Mouse (Mus musculus) myocyte (in vitro differentiated cells): ENCODE measurements around the gene Cda. TPM values are rescaled to one million over a fixed set of nuclear protein-coding genes. Genes with fewer than 3 reads are reported as not detected.
"Not testable (repeated sequence)": the region's sequence is repeated elsewhere in the genome, so short reads cannot be mapped to it uniquely, and the experiment has no call there.

Source experiments
- H3K27me3 ChIP-seq: one replicate; pipeline ENCODE4 v1.6.1; 2011; ENCODE audit not compliant: control insufficient read depth, insufficient read depth, insufficient read length
- H3K36me3 ChIP-seq: one replicate; pipeline ENCODE4 v1.6.1; 2011; ENCODE audit not compliant: control insufficient read depth, insufficient read depth
- H3K4me2 ChIP-seq: one replicate; pipeline ENCODE4 v1.6.1; 2011; ENCODE audit warnings: low read depth, control low read depth
- H3K4me3 ChIP-seq: one replicate; pipeline ENCODE4 v1.5.1; 2011; ENCODE audit warnings: mild to moderate bottlenecking, control low read depth, moderate library complexity
- H3K79me2 ChIP-seq: one replicate; pipeline ENCODE4 v1.6.1; 2011; ENCODE audit not compliant: control insufficient read depth, insufficient read depth
- H3ac ChIP-seq: one replicate; pipeline ENCODE4 v1.6.1; 2011; ENCODE audit not compliant: control insufficient read depth, insufficient read length
- CEBPB ChIP-seq: IDR thresholded peaks from 2 replicates; pipeline ENCODE4 v1.6.1; 2011; ENCODE audit warnings: mild to moderate bottlenecking, moderate library complexity; ENCODE audit not compliant: poor library complexity, insufficient read depth, severe bottlenecking
- E2F4 ChIP-seq: IDR thresholded peaks from one replicate; pipeline ENCODE4 v1.6.1; 2011; ENCODE audit warnings: mild to moderate bottlenecking, control low read depth, moderate library complexity; ENCODE audit not compliant: insufficient read depth
- MAX ChIP-seq: IDR thresholded peaks from one replicate; pipeline ENCODE4 v1.6.1; 2011; ENCODE audit warnings: low read depth, mild to moderate bottlenecking, control low read depth
- MYOD1 ChIP-seq, 3 experiments: IDR thresholded peaks; one replicate each; pipeline ENCODE4 v1.6.1; 2011; ENCODE audit warnings: control low read depth in 2 of 3, low read depth in 2 of 3, mild to moderate bottlenecking in 2 of 3, moderate library complexity in 1 of 3; ENCODE audit not compliant: insufficient read length in 2 of 3, control insufficient read depth in 1 of 3
- MYOG ChIP-seq, 3 experiments: IDR thresholded peaks; one replicate each; pipeline ENCODE4 v1.6.1; 2011; ENCODE audit warnings: control low read depth in 2 of 3, low read depth in 2 of 3, mild to moderate bottlenecking in 2 of 3; ENCODE audit not compliant: insufficient read length in 2 of 3, control insufficient read depth in 1 of 3, insufficient read depth in 1 of 3
- POLR2A ChIP-seq: IDR thresholded peaks from one replicate; pipeline ENCODE4 v1.6.1; 2011; ENCODE audit warnings: low read depth, mild to moderate bottlenecking, control low read depth, moderate library complexity; ENCODE audit not compliant: insufficient read length
- POLR2AphosphoS2 ChIP-seq: IDR thresholded peaks from one replicate; pipeline ENCODE4 v1.6.1; 2011; ENCODE audit warnings: low read depth, control low read depth; ENCODE audit not compliant: insufficient read length
- REST ChIP-seq: IDR thresholded peaks from one replicate; pipeline ENCODE4 v1.6.1; 2011; ENCODE audit warnings: mild to moderate bottlenecking, control low read depth, moderate library complexity; ENCODE audit not compliant: insufficient read depth, insufficient read length
- SRF ChIP-seq: IDR thresholded peaks from one replicate; pipeline ENCODE4 v1.6.1; 2011; ENCODE audit warnings: low read depth; ENCODE audit not compliant: control insufficient read depth, insufficient read length
- TCF12 ChIP-seq: IDR thresholded peaks from one replicate; pipeline ENCODE4 v1.6.1; 2011; ENCODE audit warnings: mild to moderate bottlenecking, control low read depth; ENCODE audit not compliant: poor library complexity, insufficient read depth, severe bottlenecking
- TCF3 ChIP-seq: IDR thresholded peaks from one replicate; pipeline ENCODE4 v1.6.1; 2011; ENCODE audit warnings: low read depth, control low read depth; ENCODE audit not compliant: insufficient read length
- USF1 ChIP-seq: IDR thresholded peaks from one replicate; pipeline ENCODE4 v1.6.1; 2011; ENCODE audit warnings: low read depth, mild to moderate bottlenecking, control low read depth, moderate library complexity
- polyA plus RNA-seq: library from polyadenylated mRNA; unstranded; fragments of >200 nt; fragmentation: generic; extraction: Trizol; gene quantifications from one replicate; pipeline ENCODE4 v1.2.1, GENCODE M21; 2012; ENCODE audit warnings: missing spikeins

The Cda gene
- polyA plus RNA-seq, 1 experiment, result 6.0 TPM

DNA sequence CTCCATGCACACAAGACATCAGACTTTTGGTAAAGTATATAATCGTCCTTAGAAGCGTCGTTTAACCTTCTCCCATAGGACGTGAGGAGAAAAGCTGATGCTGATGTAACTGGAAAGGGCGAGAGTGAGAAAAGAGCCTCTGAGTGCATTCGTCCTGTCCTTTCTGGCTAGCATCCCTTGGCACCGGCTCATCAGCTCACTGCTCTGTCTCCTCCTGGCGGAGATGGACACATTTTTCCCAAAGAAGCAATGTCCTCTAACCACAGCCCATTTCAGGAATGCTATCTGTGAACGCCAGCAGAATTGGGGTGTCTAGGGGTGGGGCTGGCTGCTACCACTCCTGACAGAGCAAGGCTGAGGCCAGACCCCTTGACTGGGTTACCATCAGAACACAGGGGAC is 36.1 kb downstream of the Cda start:
- TF ChIP-seq MYOD1 (IDR thresholded peaks at IDR 0.05; ENCODE audit: control insufficient read depth in 1 of 3, insufficient read length in 2 of 3, low read depth in 2 of 3) (no peak), USF1 (no peak), E2F4 (no peak), TCF12 (no peak), SRF (no peak), TCF3 (no peak), MAX (no peak)
- H3K36me3 ChIP-seq, result no peaks in the 10 kb centered on the region
- H3K79me2 ChIP-seq, result no peaks in the 10 kb centered on the region
- no peak overlapping the region for H3K4me3 ChIP-seq
- H3K4me2 ChIP-seq, result no peak overlapping the region
- no peak overlapping the region for H3ac ChIP-seq
- H3K27me3 ChIP-seq, result no peaks in the 10 kb centered on the region

DNA sequence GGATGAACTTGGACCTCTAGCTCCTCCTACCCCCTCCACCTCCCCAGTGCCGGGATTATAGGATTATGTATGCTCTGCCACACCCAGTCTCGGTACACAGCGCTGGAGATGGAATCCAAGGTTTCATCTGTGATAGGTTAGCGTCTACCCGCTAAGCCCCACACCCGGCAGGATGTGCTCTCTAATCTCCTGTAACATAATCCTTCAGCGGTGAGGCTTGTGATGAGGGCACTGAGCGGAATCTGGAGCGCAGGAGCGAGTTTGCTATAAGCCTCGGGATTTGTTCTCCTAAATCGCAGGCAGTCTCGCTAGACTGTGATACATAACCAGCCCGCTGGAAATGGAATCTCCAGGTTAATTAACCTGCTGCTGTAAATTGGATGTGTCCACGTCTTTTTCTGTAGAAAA is 37.5 kb downstream of the Cda start:
- Histone ChIP-seq H3K79me2 (no peaks in the 10 kb centered on the region), H3ac (no peak overlapping the region), H3K27me3 (no peaks in the 10 kb centered on the region), H3K4me2 (no peak overlapping the region), H3K4me3 (no peak overlapping the region), H3K36me3 (no peaks in the 10 kb centered on the region)
- TF ChIP-seq MYOG (IDR thresholded peaks at IDR 0.05; ENCODE audit: control insufficient read depth in 1 of 3, insufficient read depth in 1 of 3, insufficient read length in 2 of 3, low read depth in 2 of 3) (no peak), TCF12 (no peak), POLR2A (no peak), SRF (no peak), E2F4 (no peak), MAX (no peak), USF1 (no peak), REST (no peak), POLR2AphosphoS2 (no peak), CEBPB (no peak), TCF3 (no peak), MYOD1 (IDR thresholded peaks at IDR 0.05; ENCODE audit: control insufficient read depth in 1 of 3, insufficient read length in 2 of 3, low read depth in 2 of 3) (no peak)

- no peak for TF ChIP-seq POLR2A
- TF ChIP-seq E2F4, result no peak
- no peak for TF ChIP-seq MAX
- Histone ChIP-seq H3K79me2 (no peaks in the 10 kb centered on the region), H3K4me3 (no peak overlapping the region), H3K27me3 (no peaks in the 10 kb centered on the region), H3K36me3 (no peaks in the 10 kb centered on the region), H3ac (no peak overlapping the region), H3K4me2 (no peak overlapping the region)
Measured at GRCm38 (mm10) chr4:138327891-138328470, 39.8 kb downstream of the Cda start.

DNA sequence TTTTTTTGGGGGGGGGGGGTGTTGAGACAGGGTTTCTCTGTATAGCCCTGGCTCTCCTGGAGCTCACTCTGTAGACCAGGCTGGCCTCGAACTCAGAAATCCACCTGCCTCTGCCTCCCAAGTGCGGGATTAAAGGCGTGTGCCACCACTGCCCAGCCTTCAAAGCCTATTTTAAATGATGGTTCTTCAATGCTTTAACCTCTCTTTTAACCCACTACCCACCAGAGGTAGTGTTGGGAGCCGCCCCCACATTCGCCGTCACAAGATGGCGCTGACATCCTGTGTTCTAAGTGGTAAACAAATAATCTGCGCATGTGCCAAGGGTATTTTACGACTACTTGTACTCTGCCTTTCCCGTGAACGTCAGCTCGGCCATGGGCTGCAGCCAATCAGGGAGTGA is 40.6 kb downstream of the Cda start:
- not testable (repeated sequence) for H3ac ChIP-seq, H3K27me3 ChIP-seq, H3K79me2 ChIP-seq, H3K36me3 ChIP-seq, H3K4me3 ChIP-seq, H3K4me2 ChIP-seq

- TF ChIP-seq POLR2A (peak; percentile 70), TCF12 (no peak), MYOG (IDR thresholded peaks at IDR 0.05; ENCODE audit: control insufficient read depth in 1 of 3, insufficient read depth in 1 of 3, insufficient read length in 2 of 3, low read depth in 2 of 3) (peak; percentile 15 to 86 (median 79)), USF1 (no peak), POLR2AphosphoS2 (peak; percentile 80), CEBPB (no peak), TCF3 (peak; percentile 54), E2F4 (peak; percentile 18), MAX (no peak), MYOD1 (IDR thresholded peaks at IDR 0.05; ENCODE audit: control insufficient read depth in 1 of 3, insufficient read length in 2 of 3, low read depth in 2 of 3) (peak in 2 of 3 experiments; percentile 53 to 75), REST (no peak), SRF (no peak)
- H3ac ChIP-seq, result peak within 1 kb of the TSS; percentile 21
- H3K4me2 ChIP-seq, result peak within 1 kb of the TSS; percentile 69
- H3K36me3 ChIP-seq, result no peaks in the 10 kb centered on the region
- H3K4me3 ChIP-seq, result peak within 1 kb of the TSS; percentile 23
- no peaks in the 10 kb centered on the region for H3K79me2 ChIP-seq
- no peaks in the 10 kb centered on the region for H3K27me3 ChIP-seq
Measured at GRCm38 (mm10) chr4:138326077-138326695, 41.6 kb downstream of the Cda start, which contains the start of gene Pink1. TSS of gene Pink1 (minus strand) at chr4:138326307.
